Mouse (Mus musculus): ENCODE data around the gene Arfip1.

Arfip1 gene

DNA sequence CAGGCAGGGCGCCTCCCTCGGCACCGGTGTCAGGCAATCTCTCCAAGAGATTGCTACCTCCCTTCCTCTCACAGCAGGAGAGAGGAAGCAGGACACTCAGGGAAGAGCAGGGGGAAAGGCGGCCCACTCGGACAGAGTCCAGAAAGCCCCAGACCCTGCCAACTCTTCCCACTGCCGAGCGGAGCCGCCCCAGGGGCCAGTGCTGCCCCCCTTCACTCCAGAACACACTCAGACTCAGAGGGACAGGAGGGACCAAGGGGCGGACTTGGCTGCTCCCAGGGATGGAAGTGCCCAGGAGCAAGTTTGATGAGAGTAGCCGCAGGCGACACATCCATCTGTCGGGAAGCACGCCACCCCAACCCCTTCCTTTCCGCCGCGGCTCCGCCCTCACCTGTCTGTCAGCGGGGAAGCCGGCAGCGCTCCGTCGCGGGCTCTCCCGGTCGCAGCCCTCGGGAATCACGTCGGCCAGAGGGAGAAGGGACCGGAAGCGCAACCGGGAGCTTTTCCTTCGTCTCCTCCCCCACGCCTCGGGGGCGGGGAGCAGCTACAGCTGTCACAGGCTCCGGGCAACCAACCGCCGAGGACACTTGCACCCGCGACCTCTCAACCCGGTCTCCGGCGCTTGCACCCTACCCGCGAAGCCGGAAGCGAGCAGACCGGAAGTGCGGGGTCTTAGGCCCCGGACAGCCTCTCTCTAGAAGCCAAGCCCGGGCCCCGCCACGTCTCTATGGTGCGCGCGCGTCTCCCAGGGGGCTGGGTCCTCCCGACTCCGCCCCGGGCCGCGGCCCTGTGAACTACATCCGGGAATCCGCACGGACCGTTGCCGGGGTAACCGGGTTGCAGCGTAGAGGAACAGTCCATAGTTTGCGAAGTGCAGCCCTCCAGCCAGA lies at the start of gene Arfip1:
TSS of gene Arfip1 (minus strand) at position 603 of the 890 bp plus-strand sequence.
- peak; percentile 92 for DNase-seq (ENCODE audit: low spot score in 2 of 2)

DNA sequence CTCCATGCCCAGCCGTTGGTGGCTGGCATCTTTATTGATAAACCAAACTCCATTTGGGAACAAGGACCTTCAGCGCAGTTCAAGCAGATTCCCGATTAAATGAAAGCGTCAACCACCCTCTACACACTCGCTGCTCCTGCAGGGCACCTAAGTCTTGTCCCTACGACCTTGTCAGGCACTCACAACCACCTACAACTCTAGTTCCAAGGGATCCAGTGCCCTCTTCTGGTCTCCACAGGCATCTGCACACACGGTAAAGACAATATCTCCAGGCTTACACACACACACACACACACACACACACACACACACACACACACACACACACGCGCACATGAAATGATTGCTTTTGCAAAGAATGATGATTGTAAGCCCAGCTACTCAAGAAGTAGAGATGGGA lies 49.2 kb upstream of the Arfip1 start:
- no peak for DNase-seq (ENCODE audit: low spot score in 2 of 2)

DNA sequence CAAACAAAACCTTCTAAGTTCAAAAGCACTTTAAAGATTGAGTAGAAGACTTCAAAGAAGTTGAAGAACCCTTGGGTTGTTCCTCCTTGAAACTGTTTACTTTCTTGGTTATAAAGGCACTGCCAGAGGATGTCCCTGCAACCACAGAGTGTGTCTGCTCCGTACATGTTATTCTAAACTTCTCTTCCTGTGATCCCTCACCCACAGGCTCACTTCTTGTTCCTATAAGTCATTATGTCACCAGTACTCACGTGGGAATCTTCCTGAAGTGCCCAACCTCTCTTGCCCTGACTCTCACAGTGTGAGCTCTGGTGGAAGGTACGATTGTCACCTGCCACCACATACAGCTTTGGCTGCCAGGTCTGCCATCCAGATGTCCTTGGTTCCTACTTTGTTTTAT lies 39.6 kb upstream of the Arfip1 start:
- peak in 1 of 2 experiments; percentile 8 for DNase-seq (ENCODE audit: low spot score in 2 of 2)

DNA sequence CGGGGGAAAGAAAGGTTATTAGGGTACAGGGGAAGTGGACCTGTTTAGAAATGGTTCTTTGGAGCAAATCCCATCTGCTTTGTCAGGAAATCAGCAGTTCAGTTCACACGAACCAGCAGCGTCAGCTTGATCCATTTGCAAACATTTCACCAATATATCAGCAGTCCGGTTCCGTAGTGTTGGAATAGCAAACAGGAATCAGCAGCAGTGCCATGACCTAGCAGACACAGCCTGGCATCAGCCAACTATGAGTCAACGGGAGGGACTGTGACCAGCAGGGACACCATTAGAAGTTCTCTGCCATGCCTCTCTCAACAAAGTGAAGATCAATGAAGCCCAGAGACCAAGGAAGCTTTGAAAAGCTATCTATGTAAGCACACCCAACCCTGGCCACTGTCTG lies 37.3 kb upstream of the Arfip1 start:
- DNase-seq (ENCODE audit: low spot score in 2 of 2), result no peak

DNA sequence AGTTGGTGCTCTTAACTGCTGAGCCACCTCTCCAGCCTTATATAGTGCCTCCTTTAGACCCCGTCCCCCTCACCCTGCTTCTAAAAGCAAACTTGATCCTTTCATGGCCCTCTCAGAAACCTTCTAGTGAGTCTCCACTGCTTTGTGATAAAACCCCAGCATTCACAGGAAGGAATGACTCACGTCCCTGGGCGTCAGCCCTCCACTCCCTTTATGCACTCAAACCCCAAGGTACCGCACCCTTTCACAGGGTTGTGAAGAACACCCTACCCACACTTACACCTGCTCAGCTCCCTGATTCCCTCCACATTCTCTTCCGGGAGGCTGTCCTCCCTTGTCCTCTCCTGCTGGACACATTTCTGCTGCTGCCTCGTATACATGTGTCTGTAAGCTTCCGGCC lies 36.6 kb upstream of the Arfip1 start:
- DNase-seq (ENCODE audit: low spot score in 2 of 2), result no peak

DNA sequence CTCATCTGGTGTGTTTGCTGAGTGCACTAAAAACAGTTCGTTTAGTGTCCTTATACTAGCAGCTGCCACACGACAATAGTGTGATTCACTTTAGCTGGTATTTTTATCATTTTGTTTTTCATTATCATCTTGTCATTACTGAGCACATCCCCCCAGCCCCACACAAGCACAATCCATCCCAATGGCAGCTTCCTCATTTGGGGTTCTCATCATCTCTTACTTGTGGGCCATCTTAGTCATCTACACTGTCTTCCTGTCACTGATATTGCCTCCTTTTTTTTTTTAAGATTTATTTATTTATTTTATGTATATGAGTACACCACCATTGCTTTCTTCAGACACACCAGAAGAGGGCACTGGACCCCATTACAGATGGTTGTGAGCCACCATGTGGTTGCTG lies 36.2 kb upstream of the Arfip1 start:
- no peak for DNase-seq (ENCODE audit: low spot score in 2 of 2)

DNA sequence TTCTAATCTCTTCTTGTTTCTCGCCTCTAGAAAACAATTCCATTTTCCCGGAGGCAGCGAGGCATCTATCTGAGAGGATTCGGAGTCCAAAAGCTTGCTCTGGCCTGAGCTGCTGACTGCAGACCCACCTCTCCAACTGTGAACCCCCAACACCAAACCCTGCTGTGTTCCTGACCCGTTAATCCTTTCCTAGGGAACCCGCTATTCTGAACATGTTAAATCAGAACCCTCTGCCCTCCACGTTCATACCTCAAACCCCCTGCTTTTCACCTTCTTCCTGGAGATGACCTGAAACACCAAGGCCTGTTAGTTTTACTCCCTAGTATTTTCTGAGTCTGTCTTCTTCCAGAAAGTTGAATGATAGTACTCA lies 33.4 kb upstream of the Arfip1 start:
- DNase-seq (ENCODE audit: low spot score in 2 of 2), result no peak

DNA sequence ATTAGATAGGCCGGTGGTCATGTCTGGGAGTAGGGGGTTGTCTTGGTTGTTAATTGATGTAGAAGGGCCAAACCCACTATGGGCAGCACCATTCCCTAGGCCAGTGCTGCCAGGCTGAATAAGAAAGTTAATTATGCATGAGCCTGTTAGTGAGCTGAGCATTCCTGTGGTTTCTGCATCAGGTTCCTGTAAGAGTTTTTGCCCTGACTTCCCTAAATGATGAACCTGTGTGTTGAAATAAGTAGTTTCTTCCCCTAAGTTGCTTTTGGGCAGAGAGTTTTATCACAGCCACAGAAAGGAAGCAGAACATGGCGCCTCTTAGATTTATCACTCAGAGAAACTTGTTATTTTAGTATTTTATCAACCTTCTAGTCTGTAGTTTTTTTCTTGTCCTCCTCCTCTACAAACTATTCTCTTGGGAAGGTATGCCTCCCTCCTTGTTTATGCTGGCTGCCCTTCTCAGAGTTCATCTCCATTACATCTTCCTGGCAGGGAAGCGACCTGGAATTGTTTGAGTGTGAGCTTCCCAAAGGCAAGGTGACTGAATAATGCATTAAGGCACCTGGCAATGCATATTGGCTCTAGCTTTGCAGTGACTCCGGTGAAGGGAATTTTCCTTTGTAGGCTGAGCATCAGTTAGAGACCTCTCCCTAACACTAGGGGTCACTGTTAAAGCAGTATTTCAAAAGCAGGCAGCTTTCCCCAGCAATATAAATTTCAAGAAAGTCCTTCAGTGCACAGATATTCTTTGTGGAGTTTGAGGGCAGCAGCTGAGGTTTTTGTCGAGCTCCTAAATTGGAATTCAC lies 32.8 kb upstream of the Arfip1 start:
- peak; percentile 11 to 43 for DNase-seq (ENCODE audit: low spot score in 2 of 2)

DNA sequence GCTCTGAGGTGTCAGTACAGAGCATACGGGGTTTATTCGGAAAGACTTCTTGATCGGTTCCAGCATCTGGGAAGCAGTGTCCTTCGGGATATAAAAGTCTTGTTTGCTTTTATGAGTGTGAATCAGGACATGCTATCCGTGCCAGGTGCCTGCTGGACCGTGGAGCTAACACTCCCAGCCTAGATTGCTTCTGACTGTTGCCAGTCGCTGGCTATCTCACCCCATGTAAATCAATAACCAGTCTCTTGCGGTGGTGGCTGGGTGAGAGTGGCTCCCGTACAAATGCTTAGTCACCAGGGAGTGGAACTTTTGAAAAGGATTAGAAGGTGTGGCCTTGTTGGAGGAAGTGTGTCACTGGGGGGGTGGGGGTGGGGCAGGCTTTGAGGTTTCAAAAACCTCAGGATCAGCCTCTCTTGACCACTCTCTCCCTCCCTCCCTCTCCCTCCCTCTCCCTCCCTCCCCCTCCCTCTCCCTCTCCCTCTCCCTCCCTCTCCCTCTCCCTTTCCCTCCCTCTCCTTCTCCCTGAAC lies 27.8 kb upstream of the Arfip1 start:
- no peak for DNase-seq (ENCODE audit: low spot score in 2 of 2)

DNA sequence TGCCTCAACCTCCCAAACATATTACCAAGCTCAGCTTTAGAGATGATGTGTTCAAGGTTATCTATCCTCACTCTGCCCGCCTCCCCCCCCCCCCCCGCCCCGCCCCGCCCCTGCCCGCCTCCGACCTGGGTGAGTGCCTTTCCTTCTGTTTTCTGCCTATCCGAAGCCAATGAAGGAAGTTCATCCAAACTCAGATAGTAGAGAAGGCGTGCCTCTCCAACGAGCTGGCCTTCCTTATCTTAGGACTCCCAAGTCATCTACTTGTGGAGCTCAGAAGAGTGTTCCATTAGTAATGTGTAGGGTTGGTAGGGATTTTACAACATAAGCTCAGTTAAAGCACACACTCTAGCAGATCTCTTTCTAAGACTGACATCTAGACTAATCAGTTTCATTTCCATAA lies 20.8 kb upstream of the Arfip1 start:
- no peak for DNase-seq (ENCODE audit: low spot score in 2 of 2)

DNA sequence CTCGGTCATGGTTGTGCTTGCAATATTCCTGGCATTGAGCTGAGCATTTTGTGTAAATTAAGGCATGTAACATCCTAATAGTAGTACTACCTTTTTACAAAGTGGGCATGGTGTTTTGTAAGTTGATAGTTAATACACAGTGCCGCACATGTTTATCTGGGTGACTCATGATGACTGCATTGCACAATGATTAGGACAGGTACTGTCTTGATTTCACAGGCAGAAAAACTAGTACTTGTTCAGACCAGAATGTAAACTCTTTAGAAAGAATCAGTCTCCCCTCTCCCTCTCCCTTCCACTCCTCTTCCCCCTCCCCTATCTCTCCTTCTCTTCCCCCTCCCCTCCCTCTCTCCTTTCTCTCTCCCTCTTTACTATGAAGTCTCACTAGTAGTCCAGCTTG lies 20.3 kb upstream of the Arfip1 start:
- DNase-seq (ENCODE audit: low spot score in 2 of 2), result no peak

DNA sequence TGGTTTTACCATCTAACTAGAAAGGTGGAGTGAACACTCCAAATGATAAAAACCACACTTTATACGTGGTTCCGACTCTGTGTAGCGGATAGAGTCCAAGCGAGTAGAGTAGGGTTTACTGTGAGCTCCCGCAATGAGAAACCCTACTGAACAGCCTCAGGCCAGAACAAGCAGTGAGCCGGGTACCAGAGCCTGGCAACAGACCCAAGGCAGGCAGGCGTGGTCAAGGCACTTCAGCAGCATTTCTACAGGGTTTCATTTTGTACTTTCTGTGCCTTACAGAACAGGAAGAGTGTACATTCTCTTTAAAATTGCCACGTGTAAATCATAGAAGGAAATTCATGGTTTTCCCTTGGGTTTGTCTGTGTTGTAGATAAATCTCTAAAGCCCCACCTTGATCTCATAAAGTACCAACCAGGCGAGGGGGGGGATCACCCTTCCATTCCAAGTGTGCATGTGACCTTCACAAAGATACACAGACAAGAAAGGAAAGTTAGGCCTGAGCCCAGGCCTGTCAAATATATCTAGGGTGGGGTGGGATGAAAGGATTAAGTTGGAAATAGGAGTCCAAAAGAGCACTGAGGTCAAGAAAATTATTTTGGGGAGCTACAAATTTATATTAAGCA lies 19.6 kb upstream of the Arfip1 start:
- no peak for DNase-seq (ENCODE audit: low spot score in 2 of 2)

DNA sequence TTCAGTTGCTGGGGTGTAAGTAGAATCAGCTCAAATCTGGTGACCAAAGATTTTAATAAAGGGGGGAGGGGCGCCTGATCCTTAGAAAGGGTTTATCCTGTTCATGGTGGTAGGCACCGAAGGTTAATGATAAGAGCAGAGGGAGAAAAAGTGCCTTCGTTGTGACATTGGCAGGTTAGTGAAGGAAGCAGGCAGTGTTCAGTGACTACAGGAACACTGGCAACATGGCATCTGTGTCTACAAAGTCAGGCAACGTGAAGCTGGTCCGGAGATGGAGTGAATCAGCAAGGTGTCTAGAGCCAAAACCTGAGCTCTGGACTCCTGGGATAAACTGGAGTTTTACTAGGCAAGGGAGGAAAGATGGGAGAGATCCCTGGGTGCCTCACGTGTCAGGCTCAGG lies 16.3 kb upstream of the Arfip1 start:
- no peak for DNase-seq (ENCODE audit: low spot score in 2 of 2)

DNA sequence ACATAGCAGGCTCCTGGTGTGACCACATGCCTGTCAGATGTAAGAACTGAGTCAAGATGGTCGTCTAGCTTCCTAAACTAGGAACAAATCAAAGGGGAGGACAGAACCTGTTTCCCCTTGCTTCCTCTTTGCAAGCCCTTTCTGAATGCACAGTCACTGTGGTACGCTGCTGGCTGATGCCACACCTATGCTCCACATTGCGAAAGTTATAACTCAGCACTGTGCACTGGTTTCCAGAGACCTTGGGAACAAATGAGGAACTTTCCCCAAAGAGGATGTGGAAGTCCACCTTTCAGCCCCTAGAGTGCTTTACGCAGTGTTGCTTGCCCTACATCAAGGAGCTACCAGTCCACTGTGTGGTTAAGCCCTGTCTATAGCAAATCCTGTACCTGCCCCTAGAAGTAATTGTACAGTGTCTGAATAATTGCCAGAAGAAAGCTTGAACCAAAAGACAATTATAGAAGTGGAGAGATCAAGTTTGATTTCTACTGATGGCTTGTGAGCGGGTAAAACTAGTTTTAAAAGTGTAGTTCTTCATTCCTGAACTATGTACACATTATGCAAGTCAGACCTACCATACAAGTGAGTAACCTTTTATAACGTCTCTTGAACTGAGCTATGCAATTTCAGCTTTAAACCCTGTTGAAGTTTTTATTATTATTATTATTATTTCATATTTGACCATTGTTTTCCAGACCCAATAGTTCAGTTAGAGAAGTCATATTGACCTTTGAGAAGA lies 15.7 kb upstream of the Arfip1 start:
- peak in 1 of 2 experiments; percentile 32 for DNase-seq (ENCODE audit: low spot score in 2 of 2)

DNA sequence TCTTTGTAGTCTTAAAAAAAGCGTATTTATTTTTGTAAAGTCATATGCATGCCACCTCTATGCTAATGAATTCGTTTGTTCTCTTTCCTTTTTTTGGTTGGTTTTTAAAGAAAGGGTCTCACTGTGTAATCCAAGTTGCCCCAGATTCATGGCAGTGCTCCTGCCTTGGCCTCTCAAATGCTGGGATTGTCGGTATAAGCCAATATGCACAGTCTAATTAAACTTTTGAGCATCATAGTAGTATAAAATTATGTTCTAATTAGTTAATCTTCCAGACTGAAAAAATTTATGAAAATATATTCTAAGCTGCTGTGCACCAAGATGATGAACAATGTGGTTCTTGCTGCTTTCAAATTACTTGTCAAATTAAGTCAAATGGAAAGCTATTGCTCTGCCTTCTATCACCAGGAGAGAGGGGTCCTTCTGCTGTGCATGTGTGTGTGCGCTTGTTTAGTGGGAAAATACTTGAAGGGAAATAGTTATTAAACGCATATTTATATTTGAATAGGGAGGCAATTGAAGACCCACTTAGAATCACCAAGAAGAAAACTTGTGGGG lies 13.3 kb upstream of the Arfip1 start:
- no peak for DNase-seq (ENCODE audit: low spot score in 2 of 2)

DNA sequence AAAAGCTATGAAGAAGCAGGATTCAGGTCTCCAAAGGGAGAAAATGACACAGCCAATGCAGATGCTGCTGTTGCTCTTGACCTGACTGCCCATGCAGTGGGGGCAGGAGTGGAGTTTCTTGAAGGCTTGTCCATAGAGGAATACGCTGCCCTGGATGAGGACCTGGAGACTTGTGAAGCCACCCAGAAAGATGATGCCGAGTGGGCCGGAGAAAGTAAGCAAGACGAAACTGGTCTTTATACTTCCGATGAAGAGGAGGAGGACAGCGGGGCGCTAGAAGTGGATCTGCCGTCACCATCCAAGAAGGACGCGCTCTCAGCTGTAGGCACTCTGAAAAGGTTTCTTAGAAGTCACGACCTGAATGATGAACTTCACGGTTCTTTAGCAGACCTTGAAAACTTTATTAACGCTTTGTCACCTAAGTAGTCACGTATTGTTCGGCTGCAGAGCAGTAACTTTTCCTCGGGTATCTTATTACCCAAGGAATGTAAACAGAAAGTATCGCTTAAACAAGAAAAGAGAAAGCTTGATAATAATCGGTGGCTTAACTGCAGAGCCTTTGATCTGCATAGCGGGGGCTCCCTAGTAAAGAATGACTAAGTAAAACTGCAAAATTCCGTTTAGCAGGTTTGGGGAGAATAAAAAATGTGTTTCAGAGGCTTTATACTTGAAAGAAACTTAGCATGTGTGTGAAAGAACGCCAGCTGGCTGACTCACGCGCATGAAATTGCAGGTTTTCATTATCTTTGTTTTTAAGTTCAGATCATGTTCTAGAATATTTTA lies 12.7 kb upstream of the Arfip1 start:
- DNase-seq (ENCODE audit: low spot score in 2 of 2), result no peak

DNA sequence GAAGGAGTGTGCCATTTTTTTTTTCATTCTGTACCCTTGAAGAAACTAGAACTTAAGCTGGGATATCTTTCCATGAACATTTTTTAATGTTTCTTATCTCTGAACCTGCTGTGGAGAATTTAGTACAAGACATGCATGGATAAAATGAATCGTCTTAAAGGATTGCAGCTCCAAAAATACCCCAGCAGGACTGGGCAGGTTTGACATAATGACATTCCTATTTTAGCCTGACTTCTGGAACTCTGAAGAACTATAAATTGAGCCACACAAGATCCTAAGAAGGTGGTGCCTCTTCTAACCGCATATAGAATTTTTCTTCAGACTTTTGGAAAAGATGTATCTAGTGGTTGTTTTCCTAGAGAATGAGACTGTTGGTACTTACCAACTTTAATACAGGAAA lies 10.8 kb upstream of the Arfip1 start, which contains the start of gene Tigd4:
TSS of gene Tigd4 (plus strand) at position 301 of the 400 bp plus-strand sequence.
- DNase-seq (ENCODE audit: low spot score in 2 of 2), result no peak

DNA sequence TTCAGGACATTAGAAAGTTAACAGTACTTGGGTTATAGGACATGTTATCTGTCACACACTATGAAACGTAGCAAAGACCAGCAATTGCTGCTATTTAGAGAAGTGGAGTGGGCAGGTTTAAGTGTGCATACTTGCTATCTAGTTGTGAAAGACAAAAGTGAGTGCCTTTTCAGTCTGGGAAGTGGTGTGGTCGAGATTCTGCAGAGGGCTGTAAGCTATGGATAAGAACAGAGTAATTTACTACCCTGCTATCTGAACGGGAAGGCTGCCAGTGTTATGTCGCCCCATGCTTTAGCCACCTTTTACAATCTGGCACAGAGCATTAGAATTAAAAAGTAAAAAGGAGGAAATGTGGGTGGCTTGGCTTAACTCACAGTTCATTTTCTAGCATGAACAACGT lies 4.3 kb upstream of the Arfip1 start:
- DNase-seq (ENCODE audit: low spot score in 2 of 2), result no peak

DNA sequence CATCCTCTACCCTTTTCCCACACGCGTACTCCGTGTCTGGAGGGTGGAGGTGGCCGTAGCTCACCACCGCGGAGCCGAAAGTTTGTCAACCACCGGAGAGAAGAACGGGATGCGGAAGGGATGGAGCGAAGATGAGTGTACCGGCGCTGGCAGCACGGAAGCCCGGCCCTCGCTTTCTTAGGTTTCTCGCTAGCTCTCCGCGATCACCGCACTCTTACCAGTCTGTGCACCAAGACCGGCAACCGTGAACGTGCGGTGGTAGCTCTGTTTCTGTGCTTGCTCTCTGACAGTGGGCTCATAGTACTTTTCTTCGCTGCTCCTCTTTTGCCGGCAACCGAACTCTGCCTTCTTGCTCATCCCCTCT lies 470 bp upstream of the Arfip1 start:
- no peak for DNase-seq (ENCODE audit: low spot score in 2 of 2)

DNA sequence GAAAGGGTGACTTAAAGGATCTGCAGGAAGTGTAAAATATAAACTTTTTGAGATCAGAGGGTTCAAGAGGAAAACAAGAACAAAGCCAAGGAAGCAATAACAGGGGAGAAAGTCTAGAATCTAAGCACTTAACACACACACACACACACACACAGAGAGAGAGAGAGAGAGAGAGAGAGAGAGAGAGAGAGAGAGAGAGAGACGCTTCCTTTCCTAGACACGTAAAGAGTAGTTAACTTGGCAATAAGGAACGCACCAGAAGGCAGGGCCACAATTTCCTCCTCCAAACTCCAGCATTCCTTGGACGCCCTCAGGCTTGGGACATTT lies 766 bp downstream of the Arfip1 start:
- no peak for DNase-seq (ENCODE audit: low spot score in 2 of 2)

DNA sequence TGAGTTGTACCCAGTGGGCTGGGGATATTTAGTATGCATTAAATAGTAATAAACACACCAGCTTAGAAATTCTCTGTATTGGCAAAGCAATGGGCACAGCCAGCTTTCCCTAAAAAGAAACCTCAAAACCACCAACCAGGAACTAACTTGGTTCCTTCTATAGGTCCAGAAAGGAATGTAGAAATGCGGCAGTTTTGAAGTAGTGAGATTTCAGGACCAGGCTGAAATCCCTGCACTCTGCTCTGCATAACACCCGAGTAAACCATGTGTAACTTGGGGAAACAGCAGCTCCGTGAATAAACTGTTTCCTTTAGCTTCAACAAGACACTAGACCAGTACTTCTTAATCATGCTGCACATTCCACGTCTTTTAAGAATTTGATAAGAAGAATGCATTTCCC lies 1.7 kb downstream of the Arfip1 start:
- no peak for DNase-seq (ENCODE audit: low spot score in 2 of 2)
